Mouse (Mus musculus): ENCODE data around the gene Klf4.
A peak's percentile ranks its signal among the peaks of the same experiment; 100 is the strongest.

The Klf4 gene

DNA sequence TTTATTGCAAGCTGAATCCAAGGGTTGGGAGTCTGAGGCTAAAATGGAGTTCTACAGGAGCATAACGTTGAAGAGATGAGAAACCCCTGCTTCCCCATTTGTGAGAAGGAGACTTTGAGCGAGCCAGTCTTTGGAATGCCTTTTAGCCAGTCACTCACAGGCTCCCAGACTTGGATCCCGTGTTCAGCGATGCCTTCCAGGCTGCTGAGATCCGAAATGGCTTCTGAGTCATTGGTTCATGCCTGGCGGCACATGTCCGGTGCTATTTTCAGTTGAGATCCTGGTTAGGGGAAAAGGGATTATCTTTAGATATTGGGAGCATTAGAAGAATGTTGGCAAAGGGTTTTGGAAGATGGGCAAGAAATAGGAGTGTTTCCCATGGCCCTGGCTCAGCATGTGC, 14.8 kb downstream of the Klf4 start:
- no peak for DNase-seq

DNA sequence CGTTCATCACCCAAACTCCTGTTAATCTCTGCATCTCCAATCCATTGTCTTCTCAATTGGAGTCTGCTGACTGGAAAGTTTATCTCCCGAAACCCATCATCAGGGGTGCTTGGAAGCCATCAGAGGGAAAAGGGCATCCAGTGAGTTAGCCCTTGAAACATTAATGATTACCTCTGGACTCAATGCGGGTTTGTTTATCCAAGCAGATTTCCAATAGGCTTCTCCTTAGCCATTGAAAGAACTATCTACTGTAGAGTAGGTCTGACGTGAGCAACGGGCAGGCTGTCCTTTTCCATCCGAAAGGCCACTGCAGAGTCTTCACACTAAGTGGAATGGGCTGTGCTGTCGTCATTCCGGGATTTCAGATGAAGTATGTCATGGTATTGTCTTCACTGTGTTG, 16.2 kb downstream of the Klf4 start:
- no peak for DNase-seq

DNA sequence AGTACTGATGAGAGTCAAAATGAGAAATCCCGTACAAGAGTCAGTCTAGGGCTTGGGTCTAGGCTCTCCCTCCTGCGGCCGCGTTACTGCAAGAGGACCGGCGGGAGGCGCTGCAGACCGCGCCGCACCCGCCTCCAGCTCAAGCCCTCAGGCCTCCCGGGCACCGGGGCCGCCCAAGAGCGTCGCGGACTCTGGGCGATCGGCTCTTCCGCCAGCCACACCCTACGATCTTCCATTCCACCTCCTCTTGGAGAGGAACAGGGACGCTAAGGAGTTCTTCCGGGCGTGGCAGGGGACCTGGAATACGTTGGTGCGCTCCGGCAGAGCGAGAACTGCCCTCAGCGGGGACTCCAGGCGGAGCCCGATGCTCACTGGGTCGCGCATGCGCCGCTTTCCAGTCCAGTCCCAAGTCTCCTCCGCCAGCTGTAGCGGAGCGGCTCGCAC, 17.5 kb downstream of the Klf4 start:
- peak; percentile 75 to 89 for DNase-seq

DNA sequence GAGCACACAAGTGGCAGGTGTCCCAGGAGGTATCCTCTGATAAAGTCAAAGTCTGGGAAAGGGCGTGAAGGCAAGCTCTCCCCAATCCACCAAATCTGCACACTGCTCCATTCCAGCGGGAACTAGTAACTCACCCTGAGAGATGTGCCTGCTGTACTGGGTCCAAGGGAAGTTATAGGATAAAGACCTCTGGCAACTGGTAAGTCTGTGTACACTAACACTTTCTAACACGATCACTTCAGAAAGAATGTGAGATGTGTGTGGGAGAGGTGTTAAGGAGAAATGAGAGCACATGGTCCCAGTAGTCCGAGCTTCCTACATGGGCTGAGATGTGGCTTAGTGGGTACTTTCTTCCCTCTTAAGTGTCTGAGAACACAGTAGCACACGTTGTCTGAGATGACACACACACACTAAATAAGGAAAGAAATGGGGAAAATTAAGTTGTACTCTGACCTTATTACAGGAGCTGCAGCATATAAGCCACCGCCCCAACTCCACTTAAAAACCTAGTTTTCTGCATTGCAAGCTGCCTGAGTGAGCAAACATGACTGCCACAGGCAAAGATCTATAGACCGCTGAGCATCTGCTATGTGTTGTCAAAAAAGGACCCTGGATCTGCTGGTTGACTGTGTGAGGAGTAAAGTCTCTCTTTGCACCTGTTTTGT, 18.5 kb downstream of the Klf4 start:
- no peak for DNase-seq

DNA sequence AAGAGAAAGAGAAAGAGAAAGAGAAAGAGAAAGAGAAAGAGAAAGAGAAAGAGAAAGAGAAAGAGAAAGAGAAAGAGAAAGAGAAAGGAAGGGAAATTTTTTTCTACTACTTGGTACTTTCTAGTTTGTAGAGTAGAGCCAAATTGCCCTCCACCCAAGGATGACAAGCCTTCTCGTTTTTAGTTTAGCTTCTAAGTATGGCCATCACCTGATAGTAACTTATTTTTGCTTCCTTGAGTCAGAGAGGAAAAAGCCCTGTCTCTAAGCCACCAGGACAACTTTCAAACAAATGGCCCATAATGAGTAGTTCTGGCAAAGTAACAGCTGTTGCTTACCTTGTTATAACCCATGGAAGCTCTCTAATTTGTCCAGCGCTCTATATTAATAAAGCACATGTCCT, 20.9 kb downstream of the Klf4 start:
- DNase-seq = no peak

DNA sequence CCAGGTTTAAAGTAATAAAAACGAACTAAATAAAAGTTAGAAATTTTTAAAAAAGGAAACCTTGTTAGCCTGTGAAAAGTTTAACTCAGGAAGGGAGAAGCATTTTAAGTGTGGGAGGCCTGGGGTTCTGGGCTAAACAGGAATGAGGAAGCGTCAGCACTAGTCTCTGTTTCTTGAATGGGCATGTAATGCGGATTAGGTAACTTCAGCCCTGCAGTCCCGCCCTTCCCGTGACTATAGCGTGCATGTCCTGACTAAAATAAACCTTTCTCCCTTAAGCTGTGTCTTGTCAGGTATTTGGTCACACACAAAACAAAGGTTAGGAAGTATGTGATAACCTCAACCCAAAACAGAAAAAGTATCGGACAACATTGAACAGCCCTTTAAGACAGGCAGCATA, 23.6 kb downstream of the Klf4 start:
- no peak for DNase-seq

DNA sequence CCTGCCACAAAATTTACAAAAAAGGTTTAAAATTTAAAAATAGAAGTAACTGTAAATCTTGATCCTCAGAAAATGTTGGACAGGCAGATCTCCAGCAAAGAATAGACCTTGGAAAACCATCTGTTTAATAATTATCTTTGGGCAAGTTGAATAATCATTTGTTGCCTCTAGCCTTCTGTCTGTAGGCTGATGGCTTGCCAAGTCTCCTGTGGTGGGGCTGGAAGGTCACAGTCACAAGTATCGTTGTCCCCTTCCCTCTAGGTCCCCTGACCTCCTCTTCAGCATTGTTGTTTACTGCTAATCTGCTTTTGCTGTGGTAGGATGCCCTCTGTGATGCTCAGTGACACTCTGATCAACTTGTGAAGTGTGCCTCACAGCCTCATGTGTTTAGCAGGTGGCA, 33.6 kb downstream of the Klf4 start:
- DNase-seq = peak; percentile 24 to 47

DNA sequence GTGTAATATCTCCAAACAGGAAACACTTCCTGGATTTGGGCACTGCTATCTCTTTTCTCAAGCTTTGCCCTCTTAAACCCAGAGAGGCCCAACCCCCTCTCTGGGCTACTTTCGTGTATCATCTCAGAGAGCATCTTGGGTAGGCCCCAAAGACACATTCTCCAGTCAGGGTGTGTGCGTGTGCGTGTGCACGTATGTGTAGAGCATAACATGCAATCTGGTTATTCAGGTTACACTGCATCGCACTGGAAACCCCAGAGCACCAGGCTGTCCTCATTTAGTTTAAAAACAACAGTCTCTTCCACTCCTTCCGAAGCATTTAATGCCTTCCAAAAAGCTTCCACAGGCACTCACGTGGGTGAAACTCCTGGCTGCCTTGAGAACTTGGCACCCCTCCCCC, 35.9 kb downstream of the Klf4 start:
- DNase-seq = no peak

DNA sequence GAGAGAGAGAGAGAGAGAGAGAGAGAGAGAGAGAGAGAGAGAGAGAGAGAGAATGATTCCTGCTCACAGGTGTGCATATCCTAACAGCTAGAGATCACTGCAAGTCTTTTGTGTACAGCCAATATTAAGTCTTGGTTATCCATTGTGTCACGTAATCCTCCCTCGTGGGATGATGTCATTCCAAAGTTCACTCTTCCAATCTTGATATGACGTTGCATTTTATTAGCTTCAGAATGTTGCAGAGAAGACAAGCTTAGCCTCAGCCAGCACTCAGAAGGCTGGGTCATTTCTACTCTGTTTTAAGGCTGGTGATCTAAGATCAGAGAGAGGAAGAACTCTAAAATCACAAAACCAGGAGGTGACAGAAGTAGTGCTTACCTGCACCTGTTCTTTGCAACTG, 39.0 kb downstream of the Klf4 start:
- no peak for DNase-seq

DNA sequence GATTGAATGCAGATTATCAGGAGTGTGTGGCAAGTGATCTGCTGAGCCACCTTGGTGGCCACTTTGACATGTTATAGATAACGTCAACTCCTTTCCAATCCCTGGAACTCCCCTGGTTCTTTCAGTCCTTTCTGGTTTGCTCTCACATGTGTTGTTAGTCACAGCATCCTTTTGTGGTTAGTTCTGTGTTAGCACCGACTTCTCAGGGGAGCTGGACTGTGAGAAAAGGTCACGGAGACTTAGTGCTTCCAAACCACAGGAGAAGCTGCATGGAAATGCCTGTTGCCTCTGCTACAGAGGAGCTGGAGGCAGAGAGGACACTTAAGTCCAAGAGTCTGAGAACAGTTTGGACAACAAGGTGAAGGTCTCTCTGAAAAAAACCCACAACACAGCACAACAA, 42.9 kb downstream of the Klf4 start:
- no peak for DNase-seq

DNA sequence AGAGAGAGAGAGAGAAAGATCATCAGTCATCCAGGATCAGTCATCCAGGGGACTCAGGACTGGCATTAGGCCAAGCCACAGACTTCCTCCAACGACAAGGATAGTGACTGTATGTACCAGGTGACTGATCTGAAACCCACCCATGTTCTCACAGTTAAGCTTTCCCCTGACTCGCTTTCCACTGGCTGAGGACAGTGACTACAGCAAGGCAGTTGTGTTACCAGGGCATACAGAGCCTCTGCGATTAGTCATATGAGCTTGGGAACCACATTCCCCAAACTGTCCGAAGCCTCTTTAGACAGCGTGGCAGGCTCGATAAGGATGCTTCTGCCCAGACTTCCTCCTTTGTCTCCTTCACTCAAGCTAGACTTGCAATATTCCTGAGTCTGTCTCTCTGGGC, 43.7 kb downstream of the Klf4 start:
- DNase-seq = peak in 1 of 2 experiments; percentile 8

DNA sequence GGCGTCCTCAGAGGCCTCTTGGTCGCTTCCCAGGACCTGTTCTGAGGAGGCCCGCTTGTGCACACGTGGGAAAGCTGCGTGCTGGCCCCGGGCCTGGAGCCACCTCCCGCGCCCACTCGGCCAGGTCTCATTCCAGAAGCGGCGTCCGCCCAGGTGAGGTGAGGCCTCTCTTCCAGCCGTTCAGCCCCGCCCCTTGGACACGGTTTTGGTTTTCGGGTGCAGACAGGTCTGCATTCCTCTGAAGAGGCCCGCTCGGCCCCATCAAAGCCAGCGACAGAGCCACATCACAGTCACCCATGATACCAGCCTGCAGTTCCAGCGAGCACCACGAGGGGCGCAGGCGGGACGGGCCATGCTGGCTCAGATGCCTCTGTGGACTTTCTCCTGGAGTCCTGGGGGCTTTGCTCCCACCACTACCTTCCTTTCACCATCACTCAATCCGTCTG, 51.9 kb downstream of the Klf4 start:
- DNase-seq = peak; percentile 52 to 89

DNA sequence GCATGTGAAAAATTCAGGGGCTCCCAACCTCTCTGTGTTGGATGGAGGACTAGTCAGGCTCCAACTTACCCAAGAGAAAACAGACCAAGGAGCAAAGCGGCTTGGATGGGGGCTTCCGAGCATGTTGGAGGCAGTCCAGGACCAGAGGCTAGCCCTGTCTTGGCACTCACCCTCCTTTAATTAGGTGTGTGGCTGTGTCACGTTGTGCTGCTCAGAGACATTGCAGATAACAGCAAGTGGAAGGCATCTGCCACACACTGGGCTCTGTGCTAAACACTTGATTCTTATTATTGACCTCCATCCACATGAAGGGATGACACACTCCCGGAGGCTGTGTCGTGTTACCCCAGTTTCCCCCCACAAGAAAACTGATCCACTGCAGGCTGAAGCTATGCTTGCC, 53.9 kb downstream of the Klf4 start:
- DNase-seq = no peak

DNA sequence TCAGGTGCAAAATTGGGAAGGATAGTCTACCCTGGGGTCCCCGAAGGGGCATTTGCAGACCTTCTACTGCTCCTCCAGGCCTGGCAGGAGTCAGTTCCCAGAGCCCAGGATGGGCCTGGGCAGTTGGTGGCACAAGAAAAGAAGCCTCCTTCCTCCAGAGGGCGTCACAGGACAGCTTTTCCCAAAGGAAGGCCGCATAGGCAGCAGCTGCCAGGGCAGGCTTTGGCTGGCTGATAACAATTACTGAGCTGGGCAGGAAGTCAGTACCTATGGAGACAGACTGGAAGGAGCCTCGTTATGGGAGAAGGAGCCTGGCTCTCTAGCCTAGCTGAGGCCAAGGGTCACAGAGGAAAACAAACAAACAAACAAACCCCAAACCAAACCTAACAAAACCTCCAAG, 54.3 kb downstream of the Klf4 start:
- peak; percentile 23 to 70 for DNase-seq

DNA sequence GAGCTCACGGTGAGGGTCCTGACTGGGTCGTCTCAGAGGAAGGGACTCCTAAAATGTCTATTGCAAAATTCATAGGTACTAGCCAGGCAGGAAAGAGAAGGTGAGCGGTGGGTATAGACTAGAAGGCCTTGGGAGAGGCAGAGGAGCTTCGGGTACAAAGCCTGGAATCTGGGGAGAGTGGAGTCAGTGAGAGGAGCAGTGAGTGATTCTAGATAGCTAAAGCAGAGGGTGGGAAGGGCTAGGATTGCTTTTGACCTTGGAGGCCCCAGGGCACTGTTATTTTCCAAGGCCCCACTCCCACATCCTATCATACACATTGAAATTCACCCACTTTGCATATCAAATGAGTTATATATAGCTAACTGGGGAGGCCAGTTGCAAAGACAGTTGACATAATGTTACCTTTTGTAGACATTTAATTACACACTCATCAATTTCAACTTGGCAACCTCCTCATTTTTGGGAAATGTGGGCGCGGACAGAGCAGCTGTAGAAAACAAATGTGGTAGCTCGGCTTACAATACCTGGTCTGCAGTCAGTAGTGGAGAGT, 55.0 kb downstream of the Klf4 start:
- DNase-seq = no peak
